Mouse (Mus musculus) stomach, embryonic 15.5 days (tissue): Measurements from ENCODE around the gene Tmco4. TPM values are rescaled to one million over a fixed set of nuclear protein-coding genes. Genes with fewer than 3 reads are reported as not detected.

ENCODE experiments used
- ATAC-seq: fragments of 200-750 bp; cut with Nextera tagmentation; 2 replicates; pipeline ENCODE4 v1.8.0; 2017; ENCODE audit warnings: low read depth, moderate number of reproducible peaks, moderate TSS enrichment; ENCODE audit not compliant: insufficient read depth, low FRiP score
- H3K27ac ChIP-seq: fragments of 300-500 bp; sonication (generic); 2 replicates; pipeline ENCODE4 v1.5.1; 2015; ENCODE audit warnings: mild to moderate bottlenecking, inconsistent platforms
- H3K27me3 ChIP-seq: fragments of 300-500 bp; sonication (generic); replicated peaks from 2 replicates; pipeline ENCODE4 v1.6.1; 2015; ENCODE audit warnings: inconsistent platforms
- H3K36me3 ChIP-seq: fragments of 300-500 bp; sonication (generic); 2 replicates; pipeline ENCODE4 v1.6.1; 2015; ENCODE audit warnings: inconsistent platforms
- H3K4me1 ChIP-seq: fragments of 300-500 bp; sonication (generic); 2 replicates; pipeline ENCODE4 v1.6.1; 2015; ENCODE audit warnings: inconsistent platforms
- H3K4me2 ChIP-seq: fragments of 300-500 bp; sonication (generic); 2 replicates; pipeline ENCODE4 v1.6.1; 2015; ENCODE audit warnings: mild to moderate bottlenecking, inconsistent platforms
- H3K4me3 ChIP-seq: fragments of 300-500 bp; sonication (generic); replicated peaks from 2 replicates; pipeline ENCODE4 v1.5.1; 2015; ENCODE audit warnings: inconsistent platforms
- H3K9ac ChIP-seq: fragments of 300-500 bp; sonication (generic); 2 replicates; pipeline ENCODE4 v1.6.1; 2015; ENCODE audit warnings: inconsistent platforms
- H3K9me3 ChIP-seq: fragments of 300-500 bp; sonication (generic); 2 replicates; pipeline ENCODE4 v1.6.1; 2016; ENCODE audit warnings: inconsistent platforms
- WGBS: fragments of 180-500 bp; shearing (Covaris S2); methylation state at CpG from one replicate; pipeline ENCODE4 v1.1.7; 2015; 5-methylcytosine and 5-hydroxymethylcytosine counted together
- polyA plus RNA-seq: library from polyadenylated mRNA; unstranded; fragments of >200 nt; fragmentation: Nextera tagmentation; extraction: Ambion mirVana; gene quantifications from 2 replicates; pipeline ENCODE4 v1.2.1, GENCODE M21; 2015

Gene Tmco4
- polyA plus RNA-seq, result 9.2 and 9.4 TPM in 2 replicates

GRCm38 (mm10) chr4:138972827-138973718, at the start of gene Tmco4:
Gene Tmco4, plus strand, starts transcription at chr4:138972888.
- Histone ChIP-seq H3K9ac (peak within 1 kb of the TSS; percentile 87), H3K27me3 (no peaks in the 10 kb centered on the region), H3K27ac (peak within 1 kb of the TSS; percentile 89), H3K9me3 (no peaks in the 10 kb centered on the region), H3K4me3 (peak within 1 kb of the TSS; percentile 52), H3K4me2 (peak within 1 kb of the TSS; percentile 92), H3K36me3 (no peaks in the 10 kb centered on the region), H3K4me1 (peaks cover 22% of the 10 kb centered on the region)
- under 1% methylated on average over 60 of the region's 60 CpGs for WGBS
- peak; percentile 61 for ATAC-seq

GRCm38 (mm10) chr4:138925561-138925960, 47.1 kb upstream of the Tmco4 start:
- H3K9me3 ChIP-seq, result no peaks in the 10 kb centered on the region
- H3K9ac ChIP-seq, result no peak overlapping the region
- no peak overlapping the region for H3K4me3 ChIP-seq
- no peak overlapping the region for H3K27ac ChIP-seq
- no peak for ATAC-seq
- 39% methylated on average over 2 of the region's 2 CpGs for WGBS
- no peaks in the 10 kb centered on the region for H3K27me3 ChIP-seq
- peaks cover 5% of the 10 kb centered on the region; the same call in 1 of the 2 replicates for H3K4me1 ChIP-seq
- H3K36me3 ChIP-seq, result no peaks in the 10 kb centered on the region
- H3K4me2 ChIP-seq, result no peak overlapping the region

GRCm38 (mm10) chr4:138933862-138934261, 38.8 kb upstream of the Tmco4 start:
- Histone ChIP-seq H3K4me2 (no peak overlapping the region), H3K9ac (no peak overlapping the region), H3K36me3 (no peaks in the 10 kb centered on the region), H3K27me3 (no peaks in the 10 kb centered on the region), H3K27ac (no peak overlapping the region), H3K4me3 (no peak overlapping the region), H3K9me3 (no peaks in the 10 kb centered on the region), H3K4me1 (no peaks in the 10 kb centered on the region)
- whole genome bisulfite sequencing, result 57% methylated on average over 3 of the region's 3 CpGs
- ATAC-seq, result no peak

DNA sequence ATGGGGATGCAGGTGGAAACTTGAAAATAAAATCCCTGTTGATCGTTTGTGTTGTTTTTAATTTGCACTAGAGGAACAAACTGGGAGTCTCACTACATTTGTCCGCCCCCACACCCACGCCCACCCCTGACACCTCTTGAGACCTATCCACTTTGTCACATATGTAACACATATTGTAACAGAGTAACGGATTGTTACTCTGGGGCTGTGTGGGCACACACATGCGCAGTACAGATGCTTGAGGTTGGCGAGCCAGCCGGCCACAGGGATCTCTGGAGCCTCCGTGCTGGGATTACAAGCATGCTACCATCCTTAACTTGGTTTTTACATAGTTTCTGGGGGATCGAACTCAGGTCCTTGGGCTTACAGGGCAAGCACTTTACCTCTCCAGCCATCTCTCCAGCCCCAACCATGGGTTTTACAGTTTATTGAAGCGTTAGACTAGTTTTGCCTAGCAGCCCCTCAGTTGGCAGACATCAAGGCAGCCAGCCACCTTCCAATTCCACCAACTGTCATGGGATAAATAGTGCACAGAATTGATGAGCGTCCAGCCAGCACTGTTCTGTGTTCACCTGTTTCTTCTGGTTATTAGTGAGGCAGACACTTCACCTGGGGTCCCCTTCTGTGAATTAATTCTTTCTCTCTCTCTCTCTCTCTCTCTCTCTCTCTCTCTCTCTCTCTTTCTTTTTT, 38.1 kb upstream of the Tmco4 start:
- Histone ChIP-seq H3K4me2 (no peak overlapping the region), H3K4me3 (no peak overlapping the region), H3K9ac (no peak overlapping the region), H3K36me3 (no peaks in the 10 kb centered on the region), H3K9me3 (no peaks in the 10 kb centered on the region), H3K27me3 (no peaks in the 10 kb centered on the region), H3K4me1 (0 out of 2 replicates have a peak, but pooled peaks cover 4% of the 10 kb centered on the region), H3K27ac (no peak overlapping the region)
- WGBS, result 78% methylated on average over 11 of the region's 11 CpGs
- ATAC-seq, result no peak

DNA sequence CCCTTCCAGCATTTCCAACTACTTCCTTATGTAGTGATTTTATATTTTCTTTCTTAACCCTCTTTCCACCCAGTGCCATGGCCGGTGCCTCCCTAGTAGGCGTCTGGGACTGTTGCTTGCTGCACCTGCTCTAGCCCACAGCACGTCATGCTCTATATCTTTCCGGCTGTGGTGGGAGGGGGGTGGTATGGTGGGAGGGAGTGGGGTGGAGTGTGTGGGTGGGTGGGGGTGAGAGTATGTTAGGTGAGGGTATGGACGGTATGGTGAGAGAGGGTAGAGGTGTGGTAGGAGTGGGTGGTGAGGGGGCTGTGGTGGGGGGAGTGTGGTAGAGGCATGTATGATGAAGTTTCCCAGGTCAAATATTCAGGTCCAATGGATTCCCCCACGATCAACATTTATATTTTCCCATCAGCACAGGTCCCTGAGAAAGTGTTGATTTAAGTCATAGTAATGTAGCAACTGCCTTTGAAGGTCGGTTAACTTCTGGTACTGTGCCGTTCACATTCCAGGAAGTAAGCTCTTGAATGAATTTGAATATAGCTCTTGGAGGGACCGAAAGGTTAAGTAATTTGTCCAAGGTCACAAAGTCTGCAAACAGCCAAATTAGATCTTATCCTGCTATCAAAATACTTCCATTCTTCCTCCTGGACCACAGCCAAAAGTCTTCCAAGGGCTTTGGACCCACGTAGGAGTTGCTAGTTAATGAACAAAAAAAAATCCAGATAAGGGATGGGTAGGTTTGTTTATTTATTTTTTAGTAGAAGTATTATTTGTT, 34.0 kb upstream of the Tmco4 start:
- WGBS, result 45% methylated on average over 10 of the region's 10 CpGs
- Histone ChIP-seq H3K9me3 (no peaks in the 10 kb centered on the region), H3K36me3 (no peaks in the 10 kb centered on the region), H3K4me3 (no peak overlapping the region), H3K4me1 (peaks cover 16% of the 10 kb centered on the region; the same call in 1 of the 2 replicates), H3K27me3 (no peaks in the 10 kb centered on the region), H3K4me2 (peak overlapping the region; percentile 13; the same call in 1 of the 2 replicates), H3K9ac (no peak overlapping the region), H3K27ac (peak overlapping the region; percentile 57; the same call in 1 of the 2 replicates)
- peak; percentile 68 for ATAC-seq

GRCm38 (mm10) chr4:138939481-138939880, 33.2 kb upstream of the Tmco4 start:
- Histone ChIP-seq H3K36me3 (no peaks in the 10 kb centered on the region), H3K9ac (no peak overlapping the region), H3K27ac (peak overlapping the region; percentile 40; the same call in 1 of the 2 replicates), H3K4me3 (no peak overlapping the region), H3K9me3 (no peaks in the 10 kb centered on the region), H3K27me3 (no peaks in the 10 kb centered on the region), H3K4me1 (peaks cover 16% of the 10 kb centered on the region; the same call in 1 of the 2 replicates), H3K4me2 (no peak overlapping the region)
- WGBS, result 57% methylated on average over 4 of the region's 4 CpGs
- no peak for ATAC-seq

- Histone ChIP-seq H3K4me3 (no peak overlapping the region), H3K4me2 (no peak overlapping the region), H3K9me3 (no peaks in the 10 kb centered on the region), H3K27ac (peak overlapping the region; percentile 83), H3K36me3 (no peaks in the 10 kb centered on the region), H3K27me3 (no peaks in the 10 kb centered on the region), H3K9ac (no peak overlapping the region), H3K4me1 (peaks cover 16% of the 10 kb centered on the region; the same call in 1 of the 2 replicates)
- WGBS, result 40% methylated on average over 7 of the region's 7 CpGs
- ATAC-seq, result no peak
These were observed 31.3 kb upstream of the Tmco4 start for GRCm38 (mm10) chr4:138941401-138941800.

DNA sequence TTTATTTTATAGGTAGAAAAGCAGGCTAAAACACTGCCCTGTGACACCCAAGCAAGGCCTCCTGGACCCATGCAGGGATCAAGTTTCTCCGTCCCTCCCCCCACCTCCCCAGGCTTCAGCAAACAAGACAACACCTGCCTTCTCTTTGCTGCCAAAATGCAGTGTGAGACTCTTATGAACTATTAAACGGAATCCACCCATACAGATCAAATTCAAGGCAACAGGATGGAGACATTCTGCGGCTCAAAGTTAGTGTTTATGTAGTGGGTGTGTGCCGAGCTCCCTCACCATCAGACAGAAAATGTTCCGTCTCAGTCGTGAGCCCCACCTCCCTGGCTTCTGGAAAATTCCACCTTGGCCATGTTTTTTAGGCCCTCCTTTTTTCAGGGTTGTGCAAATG, 30.7 kb upstream of the Tmco4 start:
- no peak overlapping the region for H3K4me2 ChIP-seq
- peaks cover 16% of the 10 kb centered on the region; the same call in 1 of the 2 replicates for H3K4me1 ChIP-seq
- H3K27ac ChIP-seq, result peak overlapping the region; percentile 83
- H3K27me3 ChIP-seq, result no peaks in the 10 kb centered on the region
- no peaks in the 10 kb centered on the region for H3K36me3 ChIP-seq
- 26% methylated on average over 6 of the region's 6 CpGs for WGBS
- no peak overlapping the region for H3K9ac ChIP-seq
- H3K9me3 ChIP-seq, result no peaks in the 10 kb centered on the region
- ATAC-seq, result peak; percentile 36; the same call in 1 of the 2 replicates
- H3K4me3 ChIP-seq, result no peak overlapping the region

- Histone ChIP-seq H3K9me3 (no peaks in the 10 kb centered on the region), H3K9ac (no peak overlapping the region), H3K4me3 (peak overlapping the region; percentile 19), H3K4me1 (peaks cover 16% of the 10 kb centered on the region; the same call in 1 of the 2 replicates), H3K4me2 (peak overlapping the region; percentile 26; the same call in 1 of the 2 replicates), H3K27ac (no peak overlapping the region), H3K36me3 (no peaks in the 10 kb centered on the region), H3K27me3 (no peaks in the 10 kb centered on the region)
- 32% methylated on average over 15 of the region's 15 CpGs for WGBS
- ATAC-seq, result no peak
These were observed 29.0 kb upstream of the Tmco4 start for GRCm38 (mm10) chr4:138943730-138944129.

GRCm38 (mm10) chr4:138948257-138948656, 24.4 kb upstream of the Tmco4 start:
- no peaks in the 10 kb centered on the region for H3K36me3 ChIP-seq
- no peak for ATAC-seq
- no peak overlapping the region for H3K9ac ChIP-seq
- no peaks in the 10 kb centered on the region for H3K9me3 ChIP-seq
- 85% methylated on average over 2 of the region's 2 CpGs for WGBS
- H3K27me3 ChIP-seq, result no peaks in the 10 kb centered on the region
- no peak overlapping the region for H3K4me2 ChIP-seq
- no peak overlapping the region for H3K27ac ChIP-seq
- H3K4me3 ChIP-seq, result no peak overlapping the region
- H3K4me1 ChIP-seq, result no peaks in the 10 kb centered on the region

DNA sequence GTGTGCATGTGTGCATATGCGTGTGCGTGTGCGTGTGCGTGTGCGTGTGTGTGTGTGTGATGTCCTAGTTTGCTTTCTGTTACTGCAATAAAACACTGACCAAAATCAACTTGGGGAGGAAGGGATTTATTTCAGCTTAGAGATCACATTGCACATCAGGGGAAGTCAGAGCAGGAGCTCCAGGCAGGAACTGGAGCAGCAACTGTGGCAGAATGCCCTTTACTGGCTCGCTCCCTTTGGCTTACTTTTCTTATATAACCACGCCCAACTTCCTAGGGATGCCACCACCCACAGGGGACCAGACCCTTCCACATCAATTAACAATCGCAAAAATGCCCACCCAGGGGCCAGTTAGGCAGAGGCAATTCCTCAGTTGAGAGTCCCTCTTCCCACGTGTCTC, 14.1 kb upstream of the Tmco4 start:
- no peak for ATAC-seq
- Histone ChIP-seq H3K27ac (no peak overlapping the region), H3K9ac (no peak overlapping the region), H3K9me3 (no peaks in the 10 kb centered on the region), H3K36me3 (no peaks in the 10 kb centered on the region), H3K4me2 (no peak overlapping the region), H3K4me3 (no peak overlapping the region), H3K4me1 (no peaks in the 10 kb centered on the region), H3K27me3 (no peaks in the 10 kb centered on the region)
- WGBS, result 76% methylated on average over 9 of the region's 9 CpGs
